Mouse (Mus musculus) heart, embryonic 16.5 days (tissue): ENCODE results near the gene Ints6. TPM values are rescaled to one million over a fixed set of nuclear protein-coding genes. Genes with fewer than 3 reads are reported as not detected.

Source experiments
- ATAC-seq: fragments of 200-750 bp; cut with Nextera tagmentation; replicated peaks from 2 replicates; pipeline ENCODE4 v1.8.0; 2017; ENCODE audit warnings: moderate number of reproducible peaks; ENCODE audit not compliant: insufficient read depth, low FRiP score; ENCODE audit errors: extremely low read depth
- H3K27ac ChIP-seq: fragments of 300-500 bp; sonication (generic); 2 replicates; pipeline ENCODE4 v1.5.1; 2014; ENCODE audit warnings: mild to moderate bottlenecking, low read length, control low read depth, moderate library complexity
- H3K27me3 ChIP-seq: fragments of 300-500 bp; sonication (generic); 2 replicates; pipeline ENCODE4 v1.6.1; 2014; ENCODE audit warnings: low read length, mixed read lengths; ENCODE audit not compliant: control insufficient read depth, insufficient read depth
- H3K36me3 ChIP-seq: fragments of 300-500 bp; sonication (generic); 2 replicates; pipeline ENCODE4 v1.6.1; 2014; ENCODE audit not compliant: control insufficient read depth, insufficient read depth
- H3K4me1 ChIP-seq: fragments of 300-500 bp; sonication (generic); 2 replicates; pipeline ENCODE4 v1.6.1; 2014; ENCODE audit warnings: low read length, mixed read lengths; ENCODE audit not compliant: control insufficient read depth, insufficient read depth
- H3K4me2 ChIP-seq: fragments of 300-500 bp; sonication (generic); 2 replicates; pipeline ENCODE4 v1.6.1; 2014; ENCODE audit warnings: low read depth, mild to moderate bottlenecking, control low read depth, low read length
- H3K4me3 ChIP-seq: fragments of 300-500 bp; sonication (generic); 2 replicates; pipeline ENCODE4 v1.5.1; 2014; ENCODE audit warnings: mild to moderate bottlenecking, control low read depth, low read length
- H3K9ac ChIP-seq: fragments of 300-500 bp; sonication (generic); 2 replicates; pipeline ENCODE4 v1.6.1; 2014; ENCODE audit warnings: low read length, control low read depth
- H3K9me3 ChIP-seq: fragments of 300-500 bp; sonication (generic); replicated peaks from 2 replicates; pipeline ENCODE4 v1.6.1; 2016; ENCODE audit warnings: low read length; ENCODE audit not compliant: control insufficient read depth
- WGBS: fragments of 180-500 bp; shearing (Covaris S2); extraction: QIAGEN DNeasy Blood & Tissue Kit; methylation state at CpG from one replicate; pipeline ENCODE4 v1.1.7; 2014; 5-methylcytosine and 5-hydroxymethylcytosine counted together
- polyA plus RNA-seq: library from polyadenylated mRNA; unstranded; fragments of >200 nt; fragmentation: Nextera tagmentation; extraction: Ambion mirVana; gene quantifications from 2 replicates; pipeline ENCODE4 v1.2.1, GENCODE M21; 2015

Ints6 gene
- polyA plus RNA-seq, 1 experiment from 2014 or later, result 15.6 TPM

DNA sequence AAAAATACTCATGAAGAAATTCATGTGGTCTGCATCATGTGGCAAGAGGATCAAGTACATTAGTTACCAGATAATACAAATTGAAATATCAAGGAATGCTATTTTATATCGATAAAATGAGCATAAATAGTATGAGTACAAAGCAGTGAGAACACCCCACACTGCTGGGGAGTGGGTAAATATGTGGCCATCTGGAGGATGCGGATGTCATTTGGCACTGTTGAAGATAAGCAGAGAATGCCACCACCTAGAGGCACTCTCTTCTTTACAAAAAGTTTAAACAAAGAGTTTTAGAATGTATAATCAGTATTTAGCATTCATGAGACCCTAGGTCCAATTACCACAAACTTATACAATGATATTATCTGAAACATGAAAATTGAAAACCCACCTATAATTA lies 42.8 kb downstream of the Ints6 start:
- Histone ChIP-seq H3K4me2 (no peak overlapping the region), H3K9me3 (no peaks in the 10 kb centered on the region), H3K9ac (no peak overlapping the region), H3K36me3 (peaks cover 15% of the 10 kb centered on the region), H3K4me3 (no peak overlapping the region), H3K4me1 (peaks cover 2% of the 10 kb centered on the region), H3K27me3 (no peaks in the 10 kb centered on the region), H3K27ac (no peak overlapping the region)
- 74% methylated on average over 2 of the region's 2 CpGs for WGBS
- ATAC-seq, result no peak

- 85% methylated on average over 3 of the region's 3 CpGs for WGBS
- no peak for ATAC-seq
- no peaks in the 10 kb centered on the region for H3K9me3 ChIP-seq
Measured at GRCm38 (mm10) chr14:62673646-62674045, 87.3 kb downstream of the Ints6 start.

GRCm38 (mm10) chr14:62664976-62665673 lies 95.8 kb downstream of the Ints6 start:
- no peaks in the 10 kb centered on the region for H3K9me3 ChIP-seq
- H3K4me2 ChIP-seq, result no peak overlapping the region
- no peak overlapping the region for H3K4me3 ChIP-seq
- H3K27me3 ChIP-seq, result no peaks in the 10 kb centered on the region
- no peak for ATAC-seq
- no peaks in the 10 kb centered on the region for H3K4me1 ChIP-seq
- WGBS, result 38% methylated on average over 9 of the region's 9 CpGs
- no peak overlapping the region for H3K27ac ChIP-seq
- H3K9ac ChIP-seq, result no peak overlapping the region
- H3K36me3 ChIP-seq, result no peaks in the 10 kb centered on the region

More at GRCm38 (mm10) chr14:62673646-62674045, 87.3 kb downstream of the Ints6 start:
- no peak overlapping the region for H3K27ac ChIP-seq
- no peaks in the 10 kb centered on the region for H3K4me1 ChIP-seq
- no peak overlapping the region for H3K4me3 ChIP-seq
- H3K9ac ChIP-seq, result no peak overlapping the region
- H3K27me3 ChIP-seq, result no peaks in the 10 kb centered on the region
- no peaks in the 10 kb centered on the region for H3K36me3 ChIP-seq
- no peak overlapping the region for H3K4me2 ChIP-seq

GRCm38 (mm10) chr14:62663367-62663766 lies 97.6 kb downstream of the Ints6 start, which contains the start of gene Serpine3:
Gene Serpine3, plus strand, starts transcription at chr14:62663667.
- Histone ChIP-seq H3K4me2 (no peak within 1 kb of the TSS), H3K9ac (no peak within 1 kb of the TSS), H3K36me3 (no peaks in the 10 kb centered on the region), H3K4me1 (no peaks in the 10 kb centered on the region), H3K4me3 (no peak within 1 kb of the TSS), H3K27ac (no peak within 1 kb of the TSS), H3K27me3 (no peaks in the 10 kb centered on the region), H3K9me3 (no peaks in the 10 kb centered on the region)
- WGBS, result 82% methylated on average over 8 of the region's 8 CpGs
- ATAC-seq, result no peak

DNA sequence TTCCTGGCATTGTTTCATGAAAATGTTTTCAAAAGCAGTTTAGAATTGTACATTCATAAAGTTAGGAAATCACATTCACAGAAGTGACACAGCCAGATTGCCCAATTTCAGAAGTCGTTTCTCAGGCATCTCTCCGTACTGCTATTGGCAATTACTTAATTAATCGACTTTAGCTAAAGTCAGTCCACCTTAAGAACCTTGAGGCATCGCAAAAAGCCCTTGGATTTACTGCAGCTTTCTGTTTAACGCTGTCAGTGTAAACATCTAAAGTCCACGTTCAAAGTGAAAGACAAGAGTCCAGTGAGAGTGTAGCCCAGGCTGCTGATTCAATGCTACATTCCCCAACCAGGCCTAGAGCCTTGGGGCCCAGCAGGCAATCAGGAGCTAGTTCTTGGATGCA lies 98.6 kb downstream of the Ints6 start:
- H3K9me3 ChIP-seq, result no peaks in the 10 kb centered on the region
- WGBS, result 78% methylated on average over 6 of the region's 6 CpGs
- ATAC-seq, result no peak

DNA sequence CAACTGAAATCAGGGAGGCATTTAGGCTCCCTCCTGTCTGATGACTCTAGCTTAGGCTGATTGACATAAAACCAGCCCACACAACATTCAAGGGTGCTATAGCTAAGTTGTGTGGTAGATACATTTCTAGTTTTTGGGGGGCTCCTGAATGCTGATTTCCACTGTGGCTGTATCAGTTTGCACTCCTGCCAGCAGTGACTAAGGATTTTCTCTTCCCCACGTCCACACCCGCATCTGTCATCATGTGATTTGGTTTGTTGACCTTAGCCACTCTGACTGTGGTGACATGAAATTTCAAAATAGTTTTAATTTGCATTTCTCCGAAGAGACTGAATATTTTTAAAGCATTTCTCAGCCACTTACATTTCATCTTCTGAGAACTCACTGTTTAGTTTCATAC lies 103.5 kb downstream of the Ints6 start:
- ATAC-seq, result no peak
- Histone ChIP-seq H3K27me3 (no peaks in the 10 kb centered on the region), H3K4me2 (no peak overlapping the region), H3K27ac (no peak overlapping the region), H3K4me3 (no peak overlapping the region), H3K36me3 (no peaks in the 10 kb centered on the region), H3K4me1 (no peaks in the 10 kb centered on the region), H3K9ac (no peak overlapping the region), H3K9me3 (no peaks in the 10 kb centered on the region)
- 62% methylated on average over 3 of the region's 3 CpGs for WGBS

More for the DNA sequence above, 98.6 kb downstream of the Ints6 start:
- Histone ChIP-seq H3K4me3 (no peak overlapping the region), H3K9ac (no peak overlapping the region), H3K4me1 (no peaks in the 10 kb centered on the region), H3K27me3 (no peaks in the 10 kb centered on the region), H3K27ac (no peak overlapping the region), H3K36me3 (no peaks in the 10 kb centered on the region), H3K4me2 (no peak overlapping the region)

GRCm38 (mm10) chr14:62655996-62656395 lies 105.0 kb downstream of the Ints6 start:
- H3K27ac ChIP-seq, result no peak overlapping the region
- WGBS, result 77% methylated on average over 7 of the region's 7 CpGs
- no peak for ATAC-seq

GRCm38 (mm10) chr14:62651771-62652170 lies 109.2 kb downstream of the Ints6 start:
- WGBS, result 90% methylated on average over 3 of the region's 3 CpGs
- no peak overlapping the region for H3K4me2 ChIP-seq
- H3K36me3 ChIP-seq, result no peaks in the 10 kb centered on the region
- no peak overlapping the region for H3K4me3 ChIP-seq
- H3K9ac ChIP-seq, result no peak overlapping the region
- no peaks in the 10 kb centered on the region for H3K9me3 ChIP-seq
- ATAC-seq, result no peak
- H3K27me3 ChIP-seq, result no peaks in the 10 kb centered on the region
- no peaks in the 10 kb centered on the region for H3K4me1 ChIP-seq
- no peak overlapping the region for H3K27ac ChIP-seq

More at GRCm38 (mm10) chr14:62655996-62656395, 105.0 kb downstream of the Ints6 start:
- H3K36me3 ChIP-seq, result no peaks in the 10 kb centered on the region
- H3K9ac ChIP-seq, result no peak overlapping the region
- H3K9me3 ChIP-seq, result no peaks in the 10 kb centered on the region
- H3K4me2 ChIP-seq, result no peak overlapping the region
- H3K4me3 ChIP-seq, result no peak overlapping the region
- no peaks in the 10 kb centered on the region for H3K27me3 ChIP-seq
- H3K4me1 ChIP-seq, result no peaks in the 10 kb centered on the region

DNA sequence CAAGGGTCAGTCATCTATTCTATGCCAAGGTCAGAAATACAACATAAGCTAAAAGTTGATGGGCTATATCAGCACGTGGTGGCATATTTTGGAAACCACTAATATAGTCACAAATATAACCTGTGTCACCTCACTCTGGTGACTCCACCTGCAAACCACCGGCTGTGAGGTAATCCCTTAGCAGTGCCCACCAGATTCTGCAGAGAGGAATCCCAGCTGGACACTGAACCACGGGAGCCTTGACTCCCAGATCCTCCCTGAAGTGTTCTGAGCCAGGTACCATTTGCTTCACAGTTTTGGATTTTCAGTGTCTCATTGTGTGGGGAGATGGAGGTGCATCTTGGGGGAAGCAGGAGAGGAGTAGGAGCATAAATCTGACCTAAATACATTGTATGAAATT lies 110.6 kb downstream of the Ints6 start:
- ATAC-seq, result no peak
- Histone ChIP-seq H3K9ac (no peak overlapping the region), H3K9me3 (no peaks in the 10 kb centered on the region), H3K36me3 (no peaks in the 10 kb centered on the region), H3K27me3 (no peaks in the 10 kb centered on the region), H3K4me2 (no peak overlapping the region), H3K4me1 (no peaks in the 10 kb centered on the region), H3K4me3 (no peak overlapping the region), H3K27ac (no peak overlapping the region)
- WGBS, result 53% methylated on average over 3 of the region's 3 CpGs
